Mouse (Mus musculus): ENCODE results near the gene Ghdc.

GRCm38 (mm10) chr11:100804409-100804808 lies 33.7 kb upstream of the Ghdc start:
- no peak for TF ChIP-seq TAL1 (conservative IDR thresholded peaks at IDR 0.05; ENCODE audit: low read depth, low read length)
- TF ChIP-seq GATA2 (IDR thresholded peaks at IDR 0.05; ENCODE audit: borderline replicate concordance, low read depth, low read length): no peak
- TF ChIP-seq CTCF (IDR thresholded peaks at IDR 0.05; ENCODE audit: low read depth, low read length): no peak
